Mouse (Mus musculus) intestine, embryonic 16.5 days (tissue): Measurements from ENCODE around the gene Tex19.1. TPM values are rescaled to one million over a fixed set of nuclear protein-coding genes. Genes with fewer than 3 reads are reported as not detected.
A peak's percentile ranks its signal among the peaks of the same experiment; 100 is the strongest.

Experiments
- ATAC-seq: fragments of 200-750 bp; cut with Nextera tagmentation; 2 replicates; pipeline ENCODE4 v1.8.0; 2017; ENCODE audit warnings: moderate TSS enrichment, moderate library complexity
- H3K27ac ChIP-seq: fragments of 300-500 bp; sonication (generic); 2 replicates; pipeline ENCODE4 v1.5.1; 2014; ENCODE audit warnings: mild to moderate bottlenecking, low read length
- H3K27me3 ChIP-seq: fragments of 300-500 bp; sonication (generic); replicated peaks from 2 replicates; pipeline ENCODE4 v1.6.1; 2014; ENCODE audit warnings: low read length, control low read depth, mixed read lengths; ENCODE audit not compliant: control insufficient read depth, insufficient read depth
- H3K36me3 ChIP-seq: fragments of 300-500 bp; sonication (generic); 2 replicates; pipeline ENCODE4 v1.6.1; 2014; ENCODE audit warnings: low read length, control low read depth; ENCODE audit not compliant: control insufficient read depth, insufficient read depth
- H3K4me1 ChIP-seq: fragments of 300-500 bp; sonication (generic); 2 replicates; pipeline ENCODE4 v1.6.1; 2014; ENCODE audit warnings: low read length, control low read depth, mixed read lengths; ENCODE audit not compliant: control insufficient read depth, insufficient read depth
- H3K4me2 ChIP-seq: fragments of 300-500 bp; sonication (generic); 2 replicates; pipeline ENCODE4 v1.6.1; 2014; ENCODE audit warnings: low read depth, low read length, control low read depth
- H3K4me3 ChIP-seq: fragments of 300-500 bp; sonication (generic); 2 replicates; pipeline ENCODE4 v1.5.1; 2014; ENCODE audit warnings: mild to moderate bottlenecking, low read length
- H3K9ac ChIP-seq: fragments of 300-500 bp; sonication (generic); 2 replicates; pipeline ENCODE4 v1.6.1; 2014; ENCODE audit warnings: low read depth, low read length
- H3K9me3 ChIP-seq: fragments of 300-500 bp; sonication (generic); 2 replicates; pipeline ENCODE4 v1.6.1; 2016; ENCODE audit warnings: low read length, control low read depth; ENCODE audit not compliant: control insufficient read depth
- WGBS: fragments of 180-500 bp; shearing (Covaris S2); extraction: QIAGEN DNeasy Blood & Tissue Kit; methylation state at CpG from one replicate; pipeline ENCODE4 v1.1.7; 2014; 5-methylcytosine and 5-hydroxymethylcytosine counted together
- polyA plus RNA-seq: library from polyadenylated mRNA; unstranded; fragments of >200 nt; fragmentation: Nextera tagmentation; extraction: Ambion mirVana; gene quantifications from 2 replicates; pipeline ENCODE4 v1.2.1, GENCODE M21; 2015

The Tex19.1 gene
- polyA plus RNA-seq, 1 experiment from 2014 or later, result not detected

- no peak for ATAC-seq
- Histone ChIP-seq H3K9ac (no peak overlapping the region), H3K4me2 (no peak overlapping the region), H3K4me1 (no peaks in the 10 kb centered on the region), H3K36me3 (no peaks in the 10 kb centered on the region), H3K9me3 (no peaks in the 10 kb centered on the region), H3K27me3 (no peaks in the 10 kb centered on the region), H3K27ac (no peak overlapping the region), H3K4me3 (no peak overlapping the region)
- WGBS, result 63% methylated on average over 1 of the region's 1 CpGs
These were observed 16.3 kb upstream of the Tex19.1 start for GRCm38 (mm10) chr11:121129616-121130015.

- no peaks in the 10 kb centered on the region for H3K9me3 ChIP-seq
- no peak overlapping the region for H3K4me3 ChIP-seq
- 0 out of 2 replicates have a peak, but pooled peaks cover 2% of the 10 kb centered on the region for H3K27me3 ChIP-seq
- ATAC-seq, result no peak
- no peaks in the 10 kb centered on the region for H3K36me3 ChIP-seq
- WGBS, result 45% methylated on average over 1 of the region's 1 CpGs
- no peak overlapping the region for H3K9ac ChIP-seq
- H3K27ac ChIP-seq, result no peak overlapping the region
- H3K4me2 ChIP-seq, result no peak overlapping the region
- no peaks in the 10 kb centered on the region for H3K4me1 ChIP-seq
These were observed 11.3 kb upstream of the Tex19.1 start for GRCm38 (mm10) chr11:121134600-121134999.

GRCm38 (mm10) chr11:121137682-121138081, 8.3 kb upstream of the Tex19.1 start:
- Histone ChIP-seq H3K36me3 (no peaks in the 10 kb centered on the region), H3K4me1 (no peaks in the 10 kb centered on the region), H3K9me3 (no peaks in the 10 kb centered on the region), H3K4me3 (no peak overlapping the region), H3K4me2 (no peak overlapping the region), H3K9ac (no peak overlapping the region), H3K27me3 (0 out of 2 replicates have a peak, but pooled peaks cover 2% of the 10 kb centered on the region), H3K27ac (no peak overlapping the region)
- 77% methylated on average over 5 of the region's 5 CpGs for WGBS
- ATAC-seq, result peak; percentile 58

GRCm38 (mm10) chr11:121138732-121139131, 7.2 kb upstream of the Tex19.1 start:
- no peak for ATAC-seq
- Histone ChIP-seq H3K4me2 (no peak overlapping the region), H3K27me3 (0 out of 2 replicates have a peak, but pooled peaks cover 2% of the 10 kb centered on the region), H3K9ac (no peak overlapping the region), H3K27ac (no peak overlapping the region), H3K36me3 (no peaks in the 10 kb centered on the region), H3K9me3 (no peaks in the 10 kb centered on the region), H3K4me3 (no peak overlapping the region), H3K4me1 (peaks cover 8% of the 10 kb centered on the region)
- WGBS, result 52% methylated on average over 6 of the region's 6 CpGs

GRCm38 (mm10) chr11:121143325-121144015, 2.5 kb upstream of the Tex19.1 start:
- Histone ChIP-seq H3K9ac (no peak overlapping the region), H3K4me2 (no peak overlapping the region), H3K27ac (no peak overlapping the region), H3K9me3 (no peaks in the 10 kb centered on the region), H3K36me3 (no peaks in the 10 kb centered on the region), H3K4me3 (no peak overlapping the region), H3K4me1 (peaks cover 8% of the 10 kb centered on the region), H3K27me3 (0 out of 2 replicates have a peak, but pooled peaks cover 2% of the 10 kb centered on the region)
- 68% methylated on average over 9 of the region's 9 CpGs for whole genome bisulfite sequencing
- peak; percentile 85 for ATAC-seq

GRCm38 (mm10) chr11:121148193-121148592, 2.2 kb downstream of the Tex19.1 start:
- no peaks in the 10 kb centered on the region for H3K27me3 ChIP-seq
- H3K36me3 ChIP-seq, result no peaks in the 10 kb centered on the region
- no peak overlapping the region for H3K27ac ChIP-seq
- H3K9ac ChIP-seq, result no peak overlapping the region
- no peak overlapping the region for H3K4me3 ChIP-seq
- H3K4me1 ChIP-seq, result peaks cover 5% of the 10 kb centered on the region
- ATAC-seq, result no peak
- H3K9me3 ChIP-seq, result no peaks in the 10 kb centered on the region
- 79% methylated on average over 3 of the region's 3 CpGs for WGBS
- H3K4me2 ChIP-seq, result no peak overlapping the region

GRCm38 (mm10) chr11:121154203-121154602, 8.3 kb downstream of the Tex19.1 start:
- Histone ChIP-seq H3K27ac (no peak overlapping the region), H3K9me3 (no peaks in the 10 kb centered on the region), H3K36me3 (no peaks in the 10 kb centered on the region), H3K9ac (no peak overlapping the region), H3K27me3 (peaks cover 29% of the 10 kb centered on the region), H3K4me2 (no peak overlapping the region), H3K4me1 (0 out of 2 replicates have a peak, but pooled peaks cover 4% of the 10 kb centered on the region), H3K4me3 (no peak overlapping the region)
- no peak for ATAC-seq
- WGBS, result 42% methylated on average over 4 of the region's 4 CpGs

- Histone ChIP-seq H3K4me1 (0 out of 2 replicates have a peak, but pooled peaks cover 4% of the 10 kb centered on the region), H3K27me3 (peaks cover 29% of the 10 kb centered on the region), H3K4me3 (peak overlapping the region; percentile 44), H3K9me3 (no peaks in the 10 kb centered on the region), H3K9ac (no peak overlapping the region), H3K36me3 (no peaks in the 10 kb centered on the region), H3K27ac (no peak overlapping the region), H3K4me2 (peak overlapping the region; percentile 68)
- ATAC-seq, result peak; percentile 31; the same call in 1 of the 2 replicates
- WGBS, result under 1% methylated on average over 45 of the region's 45 CpGs
These were observed 10.5 kb downstream of the Tex19.1 start for GRCm38 (mm10) chr11:121156411-121156891.

- no peak within 1 kb of the TSS for H3K4me2 ChIP-seq
- H3K4me1 ChIP-seq, result 0 out of 2 replicates have a peak, but pooled peaks cover 4% of the 10 kb centered on the region
- H3K36me3 ChIP-seq, result no peaks in the 10 kb centered on the region
- no peak for ATAC-seq
- H3K9me3 ChIP-seq, result no peaks in the 10 kb centered on the region
- H3K4me3 ChIP-seq, result no peak within 1 kb of the TSS
- H3K9ac ChIP-seq, result no peak within 1 kb of the TSS
- no peak within 1 kb of the TSS for H3K27ac ChIP-seq
- WGBS, result 92% methylated on average over 5 of the region's 5 CpGs
- peaks cover 26% of the 10 kb centered on the region for H3K27me3 ChIP-seq
These were observed 14.0 kb downstream of the Tex19.1 start, which contains the start of gene Uts2r for GRCm38 (mm10) chr11:121159971-121160370. TSS of gene Uts2r (plus strand) at chr11:121160271.
